Mouse (Mus musculus): Measurements from ENCODE around the gene Hectd4.

GRCm38 (mm10) chr5:121393402-121393801 lies 173.4 kb downstream of the Hectd4 start:
- TF ChIP-seq CTCF (IDR thresholded peaks at IDR 0.05; ENCODE audit: extremely low read depth, insufficient read length, insufficient replicate concordance, low read depth, low read length) (no peak), POLR2A (IDR thresholded peaks at IDR 0.05; ENCODE audit: low read depth, low read length) (no peak)

Measured in small intestine, adult 2 months (tissue).